Mouse (Mus musculus) frontal cortex, postnatal 10 days (tissue): ENCODE data around the gene Tra2a.

Experiments used
- DNase-seq, 2 experiments: peaks; one replicate each; pipeline ENCODE4 v3.0.0; 2022; ENCODE audit warnings: low spot score in 2 of 2, mixed read lengths in 1 of 2

Tra2a gene

DNA sequence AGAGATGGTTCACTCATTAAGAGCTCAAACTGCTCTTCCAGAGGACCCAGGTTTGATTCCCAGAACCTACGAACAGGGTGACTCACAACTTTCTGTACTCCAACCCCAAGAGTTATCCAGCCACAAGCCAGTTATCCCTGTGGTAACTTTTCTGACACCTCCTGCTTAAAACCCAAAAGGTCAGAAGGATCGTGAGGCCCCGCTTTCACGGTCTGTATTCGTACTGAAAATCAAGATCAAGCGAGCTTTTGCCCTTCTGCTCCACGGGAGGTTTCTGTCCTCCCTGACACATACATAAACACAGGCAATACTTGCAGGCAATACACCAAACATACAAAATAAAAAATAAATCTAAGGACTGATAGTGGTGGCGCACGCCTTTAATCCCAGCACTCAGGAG is 27.5 kb downstream of the Tra2a start:
- DNase-seq, result peak; percentile 96 to 100

DNA sequence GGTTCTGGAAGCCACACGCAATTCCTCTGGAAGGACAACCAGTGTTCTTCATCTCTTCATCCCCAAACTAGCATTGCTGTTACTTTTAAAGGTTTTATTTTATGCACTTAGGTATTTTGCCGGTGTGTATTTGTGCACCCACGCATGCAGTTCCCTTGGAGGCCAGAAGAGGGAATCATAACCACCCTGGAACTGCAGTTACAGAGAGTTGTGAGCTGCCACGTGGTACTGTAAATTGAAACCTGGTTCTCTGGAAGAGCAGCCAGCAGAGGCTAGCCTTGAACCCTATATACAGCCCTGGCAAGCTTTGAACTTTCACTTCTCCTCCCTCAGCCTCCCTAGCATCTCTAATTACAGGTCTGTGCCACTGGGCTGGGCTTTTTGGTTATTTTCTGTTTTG is 30.5 kb downstream of the Tra2a start:
- no peak for DNase-seq

DNA sequence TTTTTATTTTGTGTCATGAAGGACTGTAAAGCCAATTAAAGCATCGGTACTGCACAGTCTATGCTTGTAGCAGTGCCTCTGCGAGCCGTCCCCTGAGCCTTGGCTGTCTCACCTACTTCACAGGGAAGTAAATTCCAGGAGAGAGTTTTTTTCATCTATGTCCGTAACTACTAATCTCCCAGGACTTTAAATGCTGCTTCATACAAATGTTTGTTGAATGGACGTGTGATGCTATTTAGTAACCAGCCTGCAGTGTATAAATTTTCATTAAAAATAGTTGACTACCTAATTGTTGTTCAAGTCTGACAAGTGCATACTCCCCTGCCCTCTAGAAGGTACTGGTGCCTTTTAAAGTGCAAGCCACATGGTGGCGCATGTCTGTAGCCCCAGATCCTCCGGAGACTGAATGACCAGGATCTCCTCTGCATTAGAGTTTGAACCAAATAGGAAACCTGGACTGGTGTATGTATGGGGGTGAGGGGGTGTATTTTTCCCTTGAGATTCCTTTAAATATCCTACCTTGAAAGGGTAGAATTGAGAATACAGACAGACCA is 35.6 kb downstream of the Tra2a start:
- DNase-seq, result peak in 1 of 2 experiments; percentile 2

DNA sequence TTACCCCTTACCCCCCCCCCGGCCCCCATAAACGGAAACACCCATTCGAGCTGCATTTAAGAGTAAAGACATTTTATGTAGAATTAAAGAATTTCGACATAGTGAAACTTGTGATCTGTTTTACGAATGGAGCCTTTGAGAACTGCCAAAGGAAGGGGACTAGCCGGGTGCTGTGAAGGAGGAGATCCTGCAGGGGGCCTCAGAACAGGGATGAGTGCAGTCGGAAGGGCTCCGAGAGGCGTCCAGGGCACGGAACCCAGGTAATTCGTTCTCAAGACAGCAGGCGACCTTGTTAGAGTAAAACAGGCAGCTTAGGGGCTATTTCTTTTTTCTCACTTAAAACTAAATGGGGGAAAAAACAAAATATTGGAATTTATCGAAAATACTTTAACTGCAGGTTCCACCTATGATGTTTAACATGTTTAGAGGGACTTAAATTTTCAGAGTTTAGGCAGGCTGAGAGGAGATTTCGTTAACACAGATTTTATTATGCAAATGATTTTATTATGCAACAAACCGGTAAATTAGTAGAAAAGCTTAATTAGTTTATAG is 36.6 kb downstream of the Tra2a start:
- no peak for DNase-seq

DNA sequence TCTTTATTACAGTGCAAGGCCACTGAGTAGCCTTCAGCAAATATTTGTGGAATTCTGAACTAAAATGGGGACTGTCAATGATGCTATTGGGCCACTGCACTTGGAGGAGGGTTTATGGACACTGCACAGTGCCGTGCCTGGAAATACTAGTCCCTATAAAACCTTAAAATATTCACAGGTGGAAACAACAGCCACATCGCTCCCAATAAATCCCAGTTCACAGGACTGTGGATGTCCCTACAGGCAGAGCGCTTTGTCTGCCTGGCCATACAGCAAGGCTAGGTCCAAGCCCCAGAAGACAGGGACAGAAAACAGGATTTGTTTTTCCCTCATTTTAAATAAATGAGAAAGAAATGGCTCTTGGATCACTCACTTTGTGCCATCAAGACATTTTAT is 38.1 kb downstream of the Tra2a start:
- DNase-seq, result no peak

DNA sequence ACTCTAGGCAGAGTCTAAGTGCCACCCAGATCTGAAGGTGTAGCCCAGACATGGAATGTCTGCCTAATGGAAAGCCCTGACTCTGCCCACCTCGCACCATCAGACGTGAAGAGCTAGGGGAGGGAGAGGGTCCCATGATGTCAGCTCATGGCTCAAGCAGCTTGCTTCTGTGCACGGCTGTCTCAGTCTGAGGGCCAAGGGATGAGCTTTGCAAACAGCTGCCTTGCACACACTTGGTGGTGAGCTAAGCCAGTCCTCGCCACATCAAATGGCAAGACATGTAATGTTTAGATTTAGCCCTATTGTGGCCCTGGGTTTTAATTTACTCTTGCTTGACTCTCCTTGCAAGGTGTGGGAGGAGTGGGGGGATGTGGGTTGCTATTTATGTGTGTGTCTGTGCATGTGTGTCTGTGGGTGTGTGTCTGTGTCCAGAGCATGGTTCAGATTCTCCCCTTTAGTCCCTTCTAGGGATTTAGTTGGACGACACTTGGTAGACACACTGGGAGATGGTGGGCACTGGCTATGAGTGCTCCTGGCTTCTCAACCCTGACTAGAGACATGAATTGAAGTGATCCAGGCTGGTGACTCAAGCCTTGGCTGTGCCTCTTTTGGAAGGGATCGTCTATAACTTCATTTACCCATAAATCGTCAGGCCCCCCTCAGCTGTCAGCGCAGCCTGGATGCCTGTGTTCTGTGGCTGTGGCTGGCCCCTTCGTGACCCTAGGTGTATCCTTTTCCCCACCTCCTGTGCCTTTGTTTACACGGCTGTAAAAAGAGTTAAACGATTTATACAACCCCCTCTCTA is 38.7 kb downstream of the Tra2a start:
- DNase-seq, result no peak

DNA sequence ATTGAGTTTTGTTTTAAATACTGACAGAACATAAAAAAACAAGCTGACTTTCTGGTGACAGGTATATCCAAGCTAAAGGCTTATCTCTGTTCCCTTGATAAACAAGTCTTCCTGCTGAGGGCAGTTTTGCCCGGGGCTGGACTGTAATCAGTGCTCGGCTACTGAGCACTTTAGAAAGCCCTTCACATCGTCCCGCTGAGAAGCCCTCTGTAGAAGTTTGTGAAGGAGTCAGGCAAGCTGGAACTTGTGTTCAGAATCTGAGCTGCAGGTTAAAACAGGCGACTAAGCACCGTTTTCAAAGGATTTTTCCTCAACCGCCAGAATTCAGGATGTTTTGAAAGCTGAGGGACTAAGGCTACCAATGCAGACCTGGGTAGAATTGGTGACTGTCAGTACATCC is 41.9 kb downstream of the Tra2a start:
- no peak for DNase-seq

DNA sequence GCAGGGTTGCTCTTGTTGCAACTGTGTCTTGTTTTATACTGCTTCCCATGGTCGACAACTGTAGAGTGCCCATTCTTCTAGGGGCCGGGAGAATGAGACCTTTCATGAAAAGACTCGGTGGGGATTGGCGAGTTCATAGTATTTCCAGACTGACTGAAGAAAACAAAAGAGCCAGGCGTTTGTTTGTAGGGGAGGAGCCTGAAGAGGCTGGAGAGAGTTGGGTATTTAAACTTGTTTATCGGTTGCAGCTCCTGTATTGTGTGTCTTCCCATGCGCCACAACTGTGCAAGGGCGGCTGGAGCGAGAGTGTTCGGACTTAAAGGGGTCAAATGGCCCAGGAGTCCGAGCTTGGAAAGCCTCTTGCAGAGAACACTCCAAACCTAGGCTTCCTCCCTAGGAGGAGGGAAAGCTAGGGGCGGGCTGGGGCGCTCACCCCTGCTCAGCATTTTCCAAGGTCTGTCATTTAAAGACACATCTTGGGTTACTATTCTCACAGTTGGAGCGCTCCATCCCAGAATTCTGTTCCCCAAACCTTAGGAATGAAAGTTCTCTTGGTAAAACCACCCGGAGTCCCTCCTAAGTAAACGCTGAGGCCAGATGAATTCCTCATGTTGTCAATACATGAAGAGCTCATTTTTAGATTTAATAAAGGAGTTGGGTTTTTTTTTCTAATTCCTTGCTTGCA is 43.8 kb downstream of the Tra2a start:
- DNase-seq, result no peak

DNA sequence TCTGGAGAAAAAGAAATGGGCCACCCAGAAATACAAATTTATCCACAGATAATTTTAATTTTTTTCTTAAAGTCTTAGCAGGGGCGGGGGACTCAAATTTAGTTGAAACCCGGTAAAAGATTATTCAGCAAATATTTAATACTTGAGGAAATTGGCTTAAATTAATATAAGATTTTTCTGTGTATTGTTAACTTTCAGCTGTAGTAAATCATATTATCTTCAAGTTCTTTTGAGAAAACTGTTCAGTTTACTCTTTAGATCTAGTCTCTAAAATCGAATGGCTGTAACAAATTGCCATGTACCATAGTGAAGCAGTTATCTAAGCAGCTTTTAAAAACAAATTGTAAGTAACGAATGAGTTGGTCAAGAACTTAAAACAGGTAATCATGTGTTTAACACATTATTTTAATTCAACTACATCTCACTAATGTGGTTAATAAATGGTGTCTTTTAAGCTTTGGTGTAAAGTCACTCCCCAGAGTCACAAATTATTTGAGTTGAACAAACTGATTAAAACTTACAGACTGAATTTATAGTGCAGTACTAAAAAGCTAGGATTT is 44.8 kb downstream of the Tra2a start:
- no peak for DNase-seq

DNA sequence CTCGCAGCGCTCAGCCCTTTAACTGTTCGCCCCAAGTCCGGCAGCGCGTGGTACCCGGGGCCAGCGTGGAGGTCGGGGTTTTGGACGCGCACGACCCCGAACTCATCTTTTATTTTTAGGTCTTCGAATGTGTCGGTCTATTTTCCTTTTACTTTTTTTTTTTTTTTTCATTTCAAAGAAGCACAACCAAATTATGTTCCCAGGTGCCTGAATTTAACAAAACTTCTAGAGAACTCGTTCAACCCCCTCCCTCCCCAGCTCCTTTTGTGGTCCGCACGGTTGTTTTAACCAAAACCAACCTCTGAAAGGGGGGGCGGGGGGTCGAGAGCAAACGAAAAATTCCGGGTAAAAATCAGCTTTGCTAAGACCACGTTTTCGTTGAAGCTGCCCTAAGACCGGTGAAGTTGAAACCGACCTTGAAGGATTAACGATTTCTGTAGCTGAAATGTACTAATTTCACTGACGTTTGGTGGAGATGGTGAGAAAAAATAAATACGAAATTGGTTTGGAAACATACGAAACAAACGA is 45.5 kb downstream of the Tra2a start:
- no peak for DNase-seq

DNA sequence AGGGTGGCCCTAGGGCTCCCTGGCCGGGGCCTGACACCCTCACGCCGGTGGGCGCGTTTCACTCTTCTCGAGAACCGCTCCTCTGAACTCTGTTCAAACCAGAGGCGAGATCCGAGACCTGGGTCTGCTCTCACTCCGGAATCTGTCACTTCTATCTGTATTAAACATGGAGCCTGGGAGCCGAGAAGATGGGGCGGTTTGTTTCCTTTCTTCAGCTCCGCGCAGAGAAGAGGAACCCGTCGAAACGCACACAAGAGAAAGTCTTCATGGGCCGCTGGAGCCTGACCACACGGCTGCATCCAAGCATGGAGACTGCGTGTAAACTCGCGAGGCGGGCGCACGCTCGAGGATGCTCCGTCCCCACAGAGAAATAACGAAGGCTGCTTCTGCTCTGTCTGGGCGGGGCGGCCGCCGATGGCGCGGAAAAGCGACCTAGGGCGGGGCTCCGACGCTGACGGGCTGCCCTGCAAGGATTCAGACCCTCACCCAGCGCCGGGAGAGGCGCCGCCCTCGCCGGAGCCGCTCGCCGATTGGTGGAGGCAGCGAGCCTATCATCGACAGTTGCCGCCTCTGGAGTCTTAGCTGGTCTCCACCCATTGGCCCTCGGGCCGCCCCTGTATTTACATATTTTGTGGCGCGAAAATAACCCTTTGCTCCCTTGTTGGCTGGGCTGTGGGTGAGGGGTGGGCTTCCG is 46.1 kb downstream of the Tra2a start:
- peak in 1 of 2 experiments; percentile 67 for DNase-seq

DNA sequence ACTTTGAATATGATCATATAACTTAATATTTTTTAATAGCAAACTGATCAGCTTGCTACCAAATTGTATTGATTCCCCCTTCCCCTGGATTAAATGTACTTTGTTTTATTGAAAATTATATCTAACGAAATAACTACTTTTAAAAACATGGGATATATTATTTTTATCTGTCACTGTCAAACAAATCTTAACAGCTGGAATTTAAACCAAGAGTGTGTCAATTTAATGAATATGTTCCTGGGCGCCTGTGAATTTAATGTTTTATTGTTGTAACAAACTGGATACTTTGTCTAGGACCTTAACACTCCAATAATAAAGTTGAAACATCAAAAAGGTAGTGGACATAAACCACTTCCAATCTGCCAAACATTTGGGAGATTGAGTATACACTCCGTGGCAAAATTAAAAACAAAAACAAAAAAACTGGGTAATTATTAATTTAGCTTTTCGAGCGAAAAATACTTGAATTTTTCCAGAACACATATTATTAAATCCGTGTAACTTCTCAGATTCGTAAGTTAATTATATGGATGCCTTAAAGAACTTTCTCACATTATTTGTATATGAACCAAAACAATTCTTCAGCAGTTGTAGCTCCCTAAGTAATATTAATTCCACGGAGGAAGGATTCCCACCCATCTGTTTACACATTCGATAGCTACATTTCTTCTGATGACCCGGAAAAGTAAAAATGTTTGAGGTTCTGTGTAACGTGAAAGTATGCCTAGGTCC is 46.9 kb downstream of the Tra2a start:
- no peak for DNase-seq

DNA sequence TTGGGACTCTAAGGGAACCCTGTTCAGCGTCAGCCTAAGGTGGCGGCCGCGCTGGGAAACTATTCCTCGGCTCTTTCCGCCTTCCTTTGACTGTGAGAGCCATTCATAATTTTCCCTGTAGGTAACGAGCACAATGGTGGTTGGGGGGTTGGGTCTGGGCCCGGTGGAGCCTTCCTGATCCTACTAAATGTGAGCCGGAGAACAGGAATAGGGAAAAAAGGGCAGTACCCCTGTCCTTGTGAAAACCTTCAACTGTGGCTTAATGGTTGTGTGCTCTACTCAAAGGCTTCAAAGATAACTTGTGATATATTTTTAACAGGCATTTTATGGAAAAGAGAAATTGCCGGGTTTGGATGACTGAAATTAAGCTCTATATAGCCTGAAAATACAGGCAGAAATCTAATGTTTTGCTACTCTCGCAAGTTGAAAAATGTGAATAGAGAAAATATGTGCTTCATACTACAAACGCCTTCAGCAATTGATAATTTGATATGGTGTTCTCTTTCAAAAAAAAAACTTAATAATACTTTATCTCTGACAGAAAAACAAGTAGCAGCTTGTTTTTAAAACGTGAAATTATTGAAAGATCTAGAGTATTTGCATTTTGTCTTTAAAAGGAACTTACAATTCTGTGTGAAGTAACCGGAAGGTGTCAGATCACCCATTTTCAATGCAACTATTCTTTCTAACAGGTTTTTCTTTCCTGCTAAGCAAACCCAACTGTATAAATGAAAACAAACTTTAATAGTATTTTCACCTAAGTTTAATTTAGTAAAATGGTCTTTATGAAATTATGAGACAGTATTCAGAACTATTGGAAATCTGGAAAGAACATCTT is 47.9 kb downstream of the Tra2a start:
- no peak for DNase-seq

DNA sequence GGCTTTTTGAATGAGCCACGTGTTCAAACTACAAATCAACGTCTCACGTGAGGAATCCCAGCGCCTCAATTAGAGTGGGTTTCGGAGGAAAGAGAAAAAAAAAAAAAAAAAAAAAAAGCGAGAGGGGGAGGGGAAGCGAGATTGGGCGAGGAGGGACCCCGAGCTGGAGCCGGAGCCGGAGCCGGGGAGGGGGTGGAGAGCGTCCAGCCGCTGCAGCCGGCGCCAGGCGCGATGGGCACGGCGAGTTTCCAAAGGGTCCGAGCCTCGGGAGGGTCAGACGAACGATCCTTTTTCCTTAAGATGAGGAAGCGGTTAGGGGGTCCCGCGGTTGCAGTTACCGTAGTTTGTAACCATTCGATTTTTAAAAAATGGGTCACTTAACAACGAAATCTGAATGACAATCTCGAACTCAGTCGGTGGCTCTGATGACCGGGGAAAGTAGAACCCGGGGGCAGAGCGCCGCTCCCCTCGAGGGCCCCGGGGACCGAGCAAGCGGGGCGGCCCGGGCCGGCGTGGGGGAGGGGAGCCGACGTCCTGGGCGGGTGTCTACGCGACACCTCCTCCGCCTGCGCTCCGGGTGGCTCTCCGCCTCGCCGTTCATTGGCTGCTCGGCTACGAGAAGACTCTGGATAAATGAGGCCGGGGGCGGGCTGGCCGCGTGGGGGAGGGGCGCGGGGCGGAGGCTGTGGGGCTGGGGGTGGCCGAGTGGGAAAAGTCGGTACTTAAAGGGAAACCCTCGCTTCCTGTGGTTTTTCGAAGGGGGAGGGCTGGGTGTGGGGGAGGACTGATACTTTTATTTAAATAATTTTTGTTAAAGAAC is 48.7 kb downstream of the Tra2a start, which contains the start of gene Igf2bp3:
Gene Igf2bp3 (minus strand): TSS at position 30 of the 820 bp plus-strand sequence.
- peak in 1 of 2 experiments; percentile 39 for DNase-seq

DNA sequence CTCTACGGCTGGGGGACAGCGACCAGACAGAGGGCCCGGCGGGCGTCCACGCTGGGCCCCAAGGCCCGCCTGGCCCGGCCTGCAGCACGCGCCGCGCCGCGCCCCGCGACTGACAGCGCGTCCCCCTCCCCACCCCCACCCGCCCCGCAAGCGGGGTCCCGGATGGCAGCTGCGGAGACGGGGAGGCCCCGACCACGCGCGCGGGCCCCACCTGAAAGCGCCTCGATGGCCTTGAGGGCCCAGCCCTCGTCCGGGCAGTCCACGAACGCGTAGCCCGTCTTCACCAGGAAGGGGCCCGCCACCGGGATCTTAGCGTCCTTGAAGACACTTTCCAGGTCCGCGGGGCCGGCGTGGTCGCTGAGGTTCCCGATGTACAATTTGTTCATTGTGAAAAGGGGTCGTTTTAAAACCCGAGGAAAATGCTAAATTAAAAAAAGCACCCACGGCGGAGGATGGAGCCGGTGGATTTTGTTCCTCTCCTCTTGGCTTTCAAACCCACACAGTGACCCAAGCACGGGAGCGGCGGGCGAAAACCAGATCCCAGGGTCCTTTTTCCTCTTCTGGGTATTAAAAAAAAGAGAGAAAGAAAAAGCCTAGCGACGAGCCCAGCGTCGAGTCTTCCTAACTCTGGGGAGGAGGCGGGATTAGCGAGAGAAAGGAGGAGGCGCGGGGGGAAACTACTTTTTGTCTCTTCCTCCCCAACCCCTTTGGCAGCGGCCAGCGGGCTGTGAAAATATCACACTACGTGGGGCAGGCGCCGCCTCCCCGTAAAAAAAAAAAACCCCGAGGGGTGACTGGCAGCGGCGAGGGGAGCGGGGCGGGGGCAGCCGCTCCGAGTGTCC is 49.5 kb downstream of the Tra2a start:
- no peak for DNase-seq

DNA sequence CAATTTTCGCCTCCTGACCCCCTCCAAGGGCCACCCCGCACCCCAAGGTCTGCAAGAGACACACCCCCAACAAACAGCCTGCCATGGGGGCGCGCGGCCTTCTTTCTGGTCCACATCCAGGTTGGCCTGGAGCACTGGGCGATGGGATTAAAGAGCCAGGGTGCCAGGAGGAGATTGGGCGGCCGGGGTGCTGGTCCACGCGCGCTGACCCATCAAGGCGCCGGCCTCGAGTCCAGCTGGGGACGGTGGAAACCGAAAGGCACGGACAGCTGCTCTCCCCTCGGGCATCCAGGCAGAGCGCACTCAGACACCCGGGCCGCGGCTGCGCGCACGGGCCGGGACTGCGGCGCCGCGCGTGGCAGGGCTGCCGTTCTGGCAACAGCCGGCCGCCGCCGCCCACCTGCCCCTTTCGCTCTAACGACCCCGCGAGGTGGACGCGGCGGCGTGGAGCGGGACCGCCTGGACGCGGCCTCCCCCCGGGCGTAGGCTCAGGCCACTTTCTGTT is 50.2 kb downstream of the Tra2a start:
- DNase-seq, result no peak

DNA sequence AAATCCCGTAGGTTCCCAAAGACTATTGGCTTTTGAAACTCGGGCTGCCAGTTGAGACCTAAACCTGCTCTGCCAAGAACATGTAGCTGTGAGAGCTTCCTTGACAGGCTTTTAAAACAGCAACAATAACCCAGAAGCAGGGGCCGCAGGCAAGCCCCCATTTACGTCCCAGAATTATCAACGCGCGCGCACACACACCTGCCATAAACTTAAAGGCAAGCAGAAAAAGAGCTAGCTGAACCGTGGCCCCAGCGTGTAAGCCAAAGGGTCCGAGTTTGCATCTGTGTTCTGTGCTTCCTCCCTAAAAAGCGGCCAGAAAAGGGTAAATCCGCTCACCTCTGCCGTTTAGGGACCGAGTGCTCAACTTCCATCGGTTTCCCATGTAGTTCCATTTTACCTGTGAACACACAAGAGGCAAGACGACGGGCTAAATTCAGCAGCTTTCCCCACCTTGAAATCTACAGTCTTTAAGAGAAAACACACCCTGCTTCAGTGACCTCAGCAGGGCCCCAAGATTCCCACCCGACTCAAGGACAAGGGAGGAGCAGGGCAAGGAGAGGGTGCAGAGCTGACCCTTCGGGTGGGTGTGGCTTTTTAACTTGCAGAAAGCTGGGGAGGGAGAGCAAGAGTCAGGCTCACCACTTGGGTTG is 50.8 kb downstream of the Tra2a start:
- DNase-seq, result no peak
